Mouse (Mus musculus) c-Kit-positive CD71-negative TER-119-negative erythroid progenitor cells, embryonic 14.5 days (primary cell): ENCODE results near the gene Tanc1.

Experiments
- DNase-seq: peaks from one replicate; pipeline ENCODE4 v3.0.0-alpha.2; 2013; ENCODE audit warnings: low read depth

The Tanc1 gene

GRCm38 (mm10) chr2:59793337-59793736 is 181.5 kb downstream of the Tanc1 start:
- DNase-seq, result no peak

GRCm38 (mm10) chr2:59794838-59795237 is 183.0 kb downstream of the Tanc1 start:
- DNase-seq, result no peak

DNA sequence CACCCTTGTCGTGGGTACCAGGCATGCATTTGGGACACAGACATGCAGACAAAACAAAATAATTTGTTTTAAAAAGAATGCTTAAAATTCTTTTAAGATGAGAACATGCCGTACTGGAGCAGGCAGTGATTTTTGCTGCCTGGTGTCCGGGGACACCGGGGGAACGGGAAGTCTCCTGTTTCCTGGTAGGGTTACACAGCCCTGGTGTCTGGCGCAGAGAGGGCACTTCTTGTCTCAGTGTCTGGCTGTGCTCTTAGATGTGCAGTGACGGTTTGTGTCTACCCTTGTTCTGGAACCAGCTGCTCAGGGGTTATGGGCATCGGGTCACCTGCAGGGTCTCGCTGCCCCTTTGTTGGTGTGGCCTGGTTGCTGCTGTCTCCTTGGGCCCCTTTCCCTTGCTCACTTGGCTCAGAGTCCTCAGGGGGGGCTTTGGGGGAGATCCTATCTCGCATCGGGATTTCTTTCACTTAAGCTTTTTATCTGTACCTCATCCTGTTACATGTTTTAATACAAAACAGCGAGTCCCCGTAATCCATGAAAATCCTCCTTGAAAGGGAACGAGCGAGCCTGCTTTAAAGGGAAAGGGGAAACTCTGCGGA is 187.2 kb downstream of the Tanc1 start:
- no peak for DNase-seq

DNA sequence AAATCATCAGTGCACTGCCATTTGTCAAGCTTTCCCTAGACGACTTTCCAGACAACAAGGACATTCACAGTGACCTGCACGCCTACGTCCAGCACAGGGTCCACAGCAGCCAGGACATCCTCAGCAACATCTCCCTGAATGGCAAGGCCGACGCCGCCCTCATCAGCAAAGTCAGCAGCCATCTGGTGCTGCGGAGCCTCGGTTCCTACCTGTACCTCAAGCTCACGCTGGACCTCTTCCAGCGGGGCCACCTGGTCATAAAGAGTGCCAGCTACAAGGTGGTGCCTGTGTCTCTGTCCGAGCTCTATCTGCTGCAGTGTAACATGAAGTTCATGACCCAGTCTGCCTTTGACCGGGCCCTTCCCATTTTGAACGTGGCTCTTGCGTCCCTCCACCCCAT is 187.7 kb downstream of the Tanc1 start:
- no peak for DNase-seq

DNA sequence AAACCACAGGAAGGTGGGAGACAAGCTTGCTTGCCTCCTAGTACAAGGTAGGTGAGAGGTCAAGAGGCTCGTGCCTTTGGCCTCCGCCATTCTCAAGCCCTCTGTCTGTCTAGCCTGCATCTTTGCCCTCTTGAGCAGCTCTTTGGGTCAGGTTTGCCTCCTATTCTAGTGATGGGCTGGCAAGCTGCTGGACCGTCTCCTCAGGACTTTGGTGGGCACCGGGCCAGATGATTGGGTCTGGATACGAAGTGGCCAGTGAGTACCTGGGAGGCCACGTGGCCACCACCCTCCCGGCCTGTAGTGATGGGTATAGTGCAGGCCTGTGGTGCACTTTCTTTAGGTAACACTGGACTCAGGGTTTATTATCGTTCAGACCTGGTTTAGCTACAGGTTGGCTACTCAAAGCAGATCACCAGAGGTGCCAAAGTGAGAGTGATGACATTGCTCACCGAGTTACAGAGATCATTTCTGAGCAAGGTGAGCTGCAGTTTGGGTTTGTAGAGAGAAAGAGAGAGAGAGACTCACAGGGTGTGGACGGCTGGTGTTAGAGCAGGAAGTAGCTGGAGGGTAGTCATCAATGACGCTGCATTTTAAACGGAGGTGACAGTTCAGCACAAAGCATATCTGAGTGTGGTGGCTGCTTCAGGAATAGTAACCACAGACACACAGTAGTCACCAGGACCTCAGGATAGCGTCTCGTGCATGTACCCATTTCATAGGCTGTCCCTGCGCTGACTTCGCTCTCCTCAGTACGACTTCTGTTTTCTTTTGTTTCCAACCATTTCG is 188.8 kb downstream of the Tanc1 start:
- no peak for DNase-seq

GRCm38 (mm10) chr2:59802722-59803387 is 191.0 kb downstream of the Tanc1 start:
- DNase-seq, result no peak

DNA sequence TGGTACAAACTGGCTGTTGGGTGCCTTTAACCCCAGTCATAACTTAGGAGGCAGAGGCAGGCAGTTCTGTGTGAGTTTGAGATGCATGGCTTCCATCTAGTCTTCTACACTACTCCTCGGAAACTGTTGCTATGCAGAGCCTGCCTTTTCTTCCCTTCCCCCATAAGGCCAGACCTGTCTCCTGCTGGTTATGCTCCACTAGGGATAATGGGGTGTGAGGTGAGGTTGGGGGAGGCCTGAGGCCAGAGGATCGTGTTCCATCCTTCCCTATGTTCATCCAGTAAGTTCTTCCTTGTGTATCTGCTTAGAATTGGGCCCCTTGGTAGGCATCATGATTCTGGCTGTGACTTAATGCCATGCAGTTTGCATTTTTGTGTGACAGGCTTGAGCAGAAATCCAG is 193.8 kb downstream of the Tanc1 start:
- no peak for DNase-seq

DNA sequence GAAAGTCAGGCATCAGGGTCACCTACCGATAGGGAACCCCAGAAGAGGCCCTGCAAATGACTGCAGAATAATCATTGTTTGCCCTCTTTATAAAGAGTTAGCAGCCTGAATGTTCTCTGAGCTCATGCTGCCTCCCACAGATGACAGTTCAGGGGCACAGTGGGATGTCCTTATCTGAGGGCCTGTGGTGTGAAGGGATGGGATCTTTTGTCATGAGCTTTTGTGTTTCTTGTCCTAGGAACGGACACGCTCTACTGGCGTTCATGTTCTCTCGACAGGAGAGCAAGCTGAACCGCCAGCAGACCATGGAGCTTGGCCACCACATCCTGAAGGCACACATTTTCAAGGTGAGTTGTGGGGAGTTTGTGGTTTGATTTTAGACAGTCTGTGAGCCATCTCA is 194.2 kb downstream of the Tanc1 start:
- DNase-seq, result no peak

DNA sequence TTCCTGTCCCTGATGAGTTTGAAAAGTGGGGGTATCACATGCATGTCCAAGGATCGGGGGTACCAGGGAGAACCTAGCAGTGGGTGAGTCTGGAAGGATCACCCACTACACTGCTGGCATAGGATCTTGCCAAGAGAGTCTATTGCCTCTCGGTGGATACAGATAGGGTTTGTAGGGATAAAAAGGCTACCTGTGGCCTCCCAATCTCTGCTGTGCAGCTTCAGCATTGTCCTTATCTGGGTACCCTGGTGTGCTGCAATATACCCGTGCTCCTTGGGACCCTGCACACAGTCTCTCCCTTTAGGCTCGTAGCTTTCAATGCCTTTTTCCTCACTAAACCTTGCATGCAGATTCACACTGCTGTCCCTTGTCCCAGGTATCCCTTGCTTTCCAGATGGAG is 196.8 kb downstream of the Tanc1 start:
- no peak for DNase-seq

GRCm38 (mm10) chr2:59810039-59810438 is 198.2 kb downstream of the Tanc1 start:
- DNase-seq, result no peak

- DNase-seq, result no peak
Observed at GRCm38 (mm10) chr2:59811247-59811646, 199.4 kb downstream of the Tanc1 start.

DNA sequence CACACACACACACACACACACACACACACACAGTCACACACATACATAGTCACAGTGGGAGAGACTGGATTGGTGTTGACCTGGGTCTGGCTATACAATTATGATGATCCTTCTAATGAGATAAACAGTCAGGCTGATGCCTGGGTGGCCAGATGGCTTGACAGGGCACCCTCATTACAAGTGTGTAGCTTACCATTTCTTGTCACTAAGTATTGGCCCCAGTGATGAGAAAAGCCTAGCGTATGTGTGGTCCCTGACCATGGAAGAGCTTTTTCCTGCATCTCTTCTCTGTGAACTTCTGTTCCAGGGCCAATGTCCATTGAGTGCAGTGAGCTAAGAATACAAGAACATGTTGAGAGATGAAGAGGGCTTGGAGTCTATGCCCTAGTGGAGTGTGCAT is 200.8 kb downstream of the Tanc1 start:
- no peak for DNase-seq

DNA sequence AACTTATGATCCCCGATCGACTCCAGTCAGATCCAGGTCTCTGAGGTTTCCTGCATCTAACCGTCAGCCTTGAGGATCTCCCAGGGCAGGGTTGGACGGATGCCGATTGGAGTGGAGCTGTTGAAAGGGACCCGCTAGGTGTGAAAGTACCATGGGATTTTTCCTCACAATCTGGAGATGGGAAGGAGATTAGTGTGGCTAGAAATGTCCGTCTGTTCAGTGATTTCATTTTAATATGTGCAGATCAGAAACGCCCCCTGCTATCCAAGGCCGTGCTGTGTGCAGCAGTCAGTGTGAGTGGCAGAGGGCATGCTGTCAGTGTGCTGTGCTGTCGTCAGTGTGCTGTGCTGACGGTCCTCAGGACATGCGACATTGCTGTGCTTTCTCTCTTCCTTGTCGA is 201.6 kb downstream of the Tanc1 start:
- no peak for DNase-seq

DNA sequence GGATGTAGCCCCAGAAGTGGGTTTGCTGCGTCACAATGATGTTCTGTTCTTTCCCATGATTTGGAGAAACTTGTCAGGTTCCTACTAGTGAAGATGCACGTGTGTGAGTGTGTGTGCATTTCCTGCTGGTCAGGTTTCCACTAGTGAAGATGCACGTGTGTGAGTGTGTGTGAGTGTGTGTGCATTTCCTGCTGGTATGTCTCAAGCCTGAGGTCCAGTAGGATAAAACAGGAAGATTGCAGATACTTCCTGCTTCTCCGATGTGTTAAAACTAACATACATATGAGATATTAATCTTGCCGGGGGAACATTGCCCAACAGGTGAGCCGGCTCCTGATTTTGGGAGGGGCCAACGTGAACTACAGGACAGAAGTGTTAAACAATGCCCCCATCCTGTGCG is 203.2 kb downstream of the Tanc1 start:
- DNase-seq, result no peak

- no peak for DNase-seq
Observed at GRCm38 (mm10) chr2:59818663-59819062, 206.8 kb downstream of the Tanc1 start.

DNA sequence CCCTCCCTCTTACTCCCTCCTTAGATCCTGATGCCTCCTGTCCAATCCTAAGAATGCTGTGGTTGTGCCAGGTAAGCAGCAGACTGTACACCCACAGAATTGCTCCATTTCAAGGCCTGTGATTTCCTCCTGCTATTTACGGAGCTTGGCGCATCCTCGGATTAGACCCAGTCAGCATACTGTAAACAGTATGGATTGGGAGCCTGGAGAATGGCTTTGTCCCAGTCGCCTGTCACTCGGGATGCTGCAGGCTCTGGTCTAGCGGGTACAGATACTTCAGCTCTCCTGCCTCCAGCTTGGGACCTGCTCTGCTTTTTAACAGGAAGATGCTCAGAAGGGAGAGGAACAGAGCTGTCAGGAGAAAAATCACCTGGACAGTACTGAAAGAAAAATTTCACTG is 207.6 kb downstream of the Tanc1 start:
- DNase-seq, result no peak

- no peak for DNase-seq
Observed at GRCm38 (mm10) chr2:59820088-59820487, 208.2 kb downstream of the Tanc1 start.

- no peak for DNase-seq
Observed at GRCm38 (mm10) chr2:59821044-59821443, 209.2 kb downstream of the Tanc1 start.

GRCm38 (mm10) chr2:59824289-59824688 is 212.4 kb downstream of the Tanc1 start:
- no peak for DNase-seq

- no peak for DNase-seq
Observed at GRCm38 (mm10) chr2:59825380-59825779, 213.5 kb downstream of the Tanc1 start.

DNA sequence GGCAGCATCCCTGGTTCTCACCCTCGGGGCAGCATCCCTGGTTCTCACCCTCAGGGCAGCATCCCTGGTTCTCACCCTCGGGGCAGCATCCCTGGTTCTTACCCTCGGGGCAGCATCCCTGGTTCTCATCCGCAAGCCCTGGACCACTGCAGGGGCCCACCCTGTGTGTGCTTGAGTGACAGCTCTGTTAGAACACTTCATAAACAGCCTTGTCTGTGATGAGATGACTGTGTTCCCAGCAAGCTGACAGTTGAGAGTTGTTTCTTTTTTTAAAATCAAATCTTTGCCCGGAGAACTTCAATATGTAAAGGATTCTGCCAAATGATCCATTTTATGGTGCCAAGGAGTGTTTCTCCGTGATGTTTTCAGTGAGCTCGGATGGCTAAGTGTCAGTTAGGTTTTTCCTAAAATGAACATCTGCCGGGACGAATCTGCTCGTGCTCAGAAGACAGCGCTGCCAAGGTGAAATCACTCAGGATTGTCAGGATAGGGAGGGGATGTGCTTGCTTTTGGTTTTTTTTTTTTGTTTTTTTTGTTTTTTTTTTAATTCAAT is 216.3 kb downstream of the Tanc1 start:
- DNase-seq, result no peak

- DNase-seq, result no peak
Observed at GRCm38 (mm10) chr2:59828777-59829508, 217.1 kb downstream of the Tanc1 start.
